Mouse (Mus musculus) heart, embryonic 16.5 days (tissue): ENCODE results near the gene Pagr1a. TPM values are rescaled to one million over a fixed set of nuclear protein-coding genes. Genes with fewer than 3 reads are reported as not detected.

Experiments
- ATAC-seq: fragments of 200-750 bp; cut with Nextera tagmentation; replicated peaks from 2 replicates; pipeline ENCODE4 v1.8.0; 2017; ENCODE audit warnings: moderate number of reproducible peaks; ENCODE audit not compliant: insufficient read depth, low FRiP score; ENCODE audit errors: extremely low read depth
- H3K27ac ChIP-seq: fragments of 300-500 bp; sonication (generic); 2 replicates; pipeline ENCODE4 v1.5.1; 2014; ENCODE audit warnings: mild to moderate bottlenecking, low read length, control low read depth, moderate library complexity
- H3K27me3 ChIP-seq: fragments of 300-500 bp; sonication (generic); 2 replicates; pipeline ENCODE4 v1.6.1; 2014; ENCODE audit warnings: low read length, mixed read lengths; ENCODE audit not compliant: control insufficient read depth, insufficient read depth
- H3K36me3 ChIP-seq: fragments of 300-500 bp; sonication (generic); 2 replicates; pipeline ENCODE4 v1.6.1; 2014; ENCODE audit not compliant: control insufficient read depth, insufficient read depth
- H3K4me1 ChIP-seq: fragments of 300-500 bp; sonication (generic); 2 replicates; pipeline ENCODE4 v1.6.1; 2014; ENCODE audit warnings: low read length, mixed read lengths; ENCODE audit not compliant: control insufficient read depth, insufficient read depth
- H3K4me2 ChIP-seq: fragments of 300-500 bp; sonication (generic); 2 replicates; pipeline ENCODE4 v1.6.1; 2014; ENCODE audit warnings: low read depth, mild to moderate bottlenecking, control low read depth, low read length
- H3K4me3 ChIP-seq: fragments of 300-500 bp; sonication (generic); 2 replicates; pipeline ENCODE4 v1.5.1; 2014; ENCODE audit warnings: mild to moderate bottlenecking, control low read depth, low read length
- H3K9ac ChIP-seq: fragments of 300-500 bp; sonication (generic); 2 replicates; pipeline ENCODE4 v1.6.1; 2014; ENCODE audit warnings: low read length, control low read depth
- H3K9me3 ChIP-seq: fragments of 300-500 bp; sonication (generic); replicated peaks from 2 replicates; pipeline ENCODE4 v1.6.1; 2016; ENCODE audit warnings: low read length; ENCODE audit not compliant: control insufficient read depth
- WGBS: fragments of 180-500 bp; shearing (Covaris S2); extraction: QIAGEN DNeasy Blood & Tissue Kit; methylation state at CpG from one replicate; pipeline ENCODE4 v1.1.7; 2014; 5-methylcytosine and 5-hydroxymethylcytosine counted together
- polyA plus RNA-seq: library from polyadenylated mRNA; unstranded; fragments of >200 nt; fragmentation: Nextera tagmentation; extraction: Ambion mirVana; gene quantifications from 2 replicates; pipeline ENCODE4 v1.2.1, GENCODE M21; 2015

Pagr1a gene
- polyA plus RNA-seq, 1 experiment from 2014 or later = 61.0 TPM

DNA sequence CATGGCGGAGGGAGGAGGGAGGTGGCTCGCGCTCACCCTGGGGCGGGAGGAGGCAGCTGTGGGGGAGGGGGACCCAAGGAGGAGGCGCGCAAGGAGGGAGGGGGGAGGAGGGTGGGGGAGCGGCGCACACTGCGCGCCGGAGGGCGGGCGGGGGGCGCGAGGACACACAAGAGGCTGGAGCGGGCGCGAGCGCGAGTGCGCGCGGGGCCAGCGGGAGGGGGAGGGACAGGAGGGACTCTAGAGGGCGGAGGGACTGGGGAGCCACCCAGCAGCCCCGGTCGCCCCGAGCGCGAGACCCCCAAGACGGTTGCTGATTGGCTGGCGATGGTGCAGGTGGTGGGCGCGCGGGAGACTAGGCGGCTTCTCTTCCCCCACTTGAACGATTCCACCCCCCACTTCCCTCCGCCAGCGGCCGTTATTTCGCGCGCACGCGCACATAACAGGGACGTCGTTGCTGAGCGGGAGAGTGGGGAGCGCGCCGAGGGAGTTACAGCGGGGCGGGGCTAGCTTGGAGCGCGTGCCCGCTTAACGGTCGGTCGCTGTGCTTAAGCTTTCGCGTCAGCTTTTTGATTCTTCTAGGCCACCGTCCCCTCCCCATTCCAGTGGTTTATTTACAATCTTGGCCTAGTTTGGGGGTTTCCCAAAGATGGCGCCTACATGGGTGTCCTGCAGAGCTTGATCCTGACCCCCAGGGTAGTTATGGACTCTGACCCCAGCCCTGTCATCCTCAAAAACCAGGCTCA lies 10.0 kb upstream of the Pagr1a start, which contains the start of gene Maz:
Gene Maz, minus strand, starts transcription at position 54 of the 743 bp plus-strand sequence.
- under 1% methylated on average over 61 of the region's 63 CpGs for WGBS
- peak within 1 kb of the TSS; percentile 92 for H3K4me2 ChIP-seq

DNA sequence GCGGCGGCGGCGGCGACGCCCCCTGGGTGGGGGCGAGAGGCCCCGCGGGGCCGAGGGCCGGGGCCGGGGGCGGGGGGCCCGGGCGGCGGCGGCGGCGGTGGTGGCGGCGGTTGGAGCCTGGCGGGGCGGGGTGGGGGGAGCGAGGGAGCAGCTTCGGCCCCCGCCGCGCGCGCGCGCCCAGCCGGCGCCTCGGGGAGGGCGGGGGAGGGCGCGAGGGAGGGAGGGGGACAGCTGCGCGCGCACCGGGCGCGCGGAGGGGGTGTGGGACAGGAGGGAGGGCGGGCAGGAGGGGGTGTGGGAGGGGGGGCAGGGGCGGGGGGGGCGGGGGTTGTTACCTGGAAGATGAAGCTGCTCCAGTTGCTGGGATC lies 9.4 kb upstream of the Pagr1a start:
- H3K27ac ChIP-seq = peak overlapping the region; percentile 100
- peak overlapping the region; percentile 92 for H3K4me2 ChIP-seq
- peaks cover 37% of the 10 kb centered on the region for H3K4me1 ChIP-seq
- ATAC-seq = no peak; the same call in 1 of the 2 replicates
- no CpG with 5 or more reads among the region's 48 CpGs for WGBS
- no peaks in the 10 kb centered on the region for H3K27me3 ChIP-seq
- peak overlapping the region; percentile 99 for H3K9ac ChIP-seq
- peaks cover 38% of the 10 kb centered on the region for H3K36me3 ChIP-seq
- no peaks in the 10 kb centered on the region for H3K9me3 ChIP-seq
- peak overlapping the region; percentile 94 for H3K4me3 ChIP-seq

More for the DNA sequence above, 10.0 kb upstream of the Pagr1a start, which contains the start of gene Maz:
- Histone ChIP-seq H3K9me3 (no peaks in the 10 kb centered on the region), H3K9ac (peak within 1 kb of the TSS; percentile 99), H3K36me3 (peaks cover 41% of the 10 kb centered on the region), H3K27me3 (no peaks in the 10 kb centered on the region), H3K27ac (peak within 1 kb of the TSS; percentile 100), H3K4me1 (peaks cover 32% of the 10 kb centered on the region), H3K4me3 (peak within 1 kb of the TSS; percentile 94)
- ATAC-seq = peak; percentile 87

- Histone ChIP-seq H3K4me1 (peaks cover 41% of the 10 kb centered on the region), H3K4me3 (peak overlapping the region; percentile 94), H3K36me3 (peaks cover 36% of the 10 kb centered on the region), H3K27me3 (no peaks in the 10 kb centered on the region), H3K27ac (peak overlapping the region; percentile 100), H3K9me3 (no peaks in the 10 kb centered on the region), H3K4me2 (peak overlapping the region; percentile 92), H3K9ac (peak overlapping the region; percentile 99)
- ATAC-seq = peak; percentile 24
- WGBS = under 1% methylated on average over 23 of the region's 48 CpGs
Measured at GRCm38 (mm10) chr7:127026161-127026600, 9.0 kb upstream of the Pagr1a start.

GRCm38 (mm10) chr7:127025556-127026160 lies 8.5 kb upstream of the Pagr1a start:
- Histone ChIP-seq H3K27ac (peak overlapping the region; percentile 100), H3K9ac (peak overlapping the region; percentile 99), H3K27me3 (no peaks in the 10 kb centered on the region), H3K9me3 (no peaks in the 10 kb centered on the region), H3K4me2 (peak overlapping the region; percentile 92), H3K36me3 (peaks cover 30% of the 10 kb centered on the region), H3K4me3 (peak overlapping the region; percentile 94), H3K4me1 (peaks cover 46% of the 10 kb centered on the region)
- WGBS = under 1% methylated on average over 58 of the region's 65 CpGs
- no peak for ATAC-seq

GRCm38 (mm10) chr7:127024755-127025555 lies 7.8 kb upstream of the Pagr1a start:
- Histone ChIP-seq H3K27ac (peak overlapping the region; percentile 100), H3K9me3 (no peaks in the 10 kb centered on the region), H3K4me2 (peak overlapping the region; percentile 92), H3K36me3 (peaks cover 26% of the 10 kb centered on the region), H3K27me3 (no peaks in the 10 kb centered on the region), H3K9ac (peak overlapping the region; percentile 99), H3K4me1 (peaks cover 51% of the 10 kb centered on the region), H3K4me3 (peak overlapping the region; percentile 94)
- under 1% methylated on average over 30 of the region's 30 CpGs for WGBS
- ATAC-seq = peak; percentile 18

DNA sequence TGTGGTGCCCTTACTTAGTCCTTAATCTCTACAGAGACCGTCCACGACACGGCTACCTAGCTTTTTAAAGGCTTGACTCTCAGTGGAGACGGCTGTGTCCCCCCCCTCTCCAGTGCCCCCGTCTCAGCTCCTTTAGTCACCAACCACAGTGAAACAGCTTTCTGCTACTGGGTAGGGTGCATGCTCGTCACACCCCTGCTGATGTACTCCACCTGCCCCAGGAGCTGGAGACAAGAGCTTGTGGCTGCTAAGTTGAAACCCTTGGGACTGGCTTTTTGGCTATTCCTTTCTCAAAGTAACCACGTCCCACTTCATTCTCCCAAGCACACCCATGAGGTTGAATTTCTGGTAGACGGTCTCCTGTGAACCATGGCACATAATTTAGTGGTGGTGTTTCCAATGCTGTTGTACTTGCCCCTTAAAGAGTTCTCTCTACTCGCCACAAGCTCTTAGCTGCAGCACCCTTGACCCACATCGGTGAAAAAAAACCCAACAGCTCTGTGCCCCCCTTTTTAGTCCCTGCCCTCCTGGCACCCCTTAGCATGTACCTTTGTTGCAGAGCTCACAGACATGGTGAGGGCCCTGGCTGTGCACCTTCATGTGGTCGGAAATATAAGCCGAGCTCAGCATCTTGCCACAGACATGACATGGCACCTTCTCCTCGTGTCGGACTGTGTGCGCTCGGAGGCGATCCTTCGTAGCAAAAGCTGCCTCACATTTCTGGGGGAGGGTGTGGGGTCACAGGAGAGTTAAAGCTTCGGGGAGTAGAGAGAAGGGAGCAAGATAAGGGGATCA lies 6.9 kb upstream of the Pagr1a start:
- peak overlapping the region; percentile 99 for H3K9ac ChIP-seq
- H3K4me1 ChIP-seq = peaks cover 51% of the 10 kb centered on the region
- peak overlapping the region; percentile 94 for H3K4me3 ChIP-seq
- peak overlapping the region; percentile 92 for H3K4me2 ChIP-seq
- ATAC-seq = no peak
- WGBS = 20% methylated on average over 19 of the region's 19 CpGs
- no peaks in the 10 kb centered on the region for H3K9me3 ChIP-seq
- H3K36me3 ChIP-seq = peaks cover 22% of the 10 kb centered on the region
- H3K27ac ChIP-seq = peak overlapping the region; percentile 100
- no peaks in the 10 kb centered on the region for H3K27me3 ChIP-seq

DNA sequence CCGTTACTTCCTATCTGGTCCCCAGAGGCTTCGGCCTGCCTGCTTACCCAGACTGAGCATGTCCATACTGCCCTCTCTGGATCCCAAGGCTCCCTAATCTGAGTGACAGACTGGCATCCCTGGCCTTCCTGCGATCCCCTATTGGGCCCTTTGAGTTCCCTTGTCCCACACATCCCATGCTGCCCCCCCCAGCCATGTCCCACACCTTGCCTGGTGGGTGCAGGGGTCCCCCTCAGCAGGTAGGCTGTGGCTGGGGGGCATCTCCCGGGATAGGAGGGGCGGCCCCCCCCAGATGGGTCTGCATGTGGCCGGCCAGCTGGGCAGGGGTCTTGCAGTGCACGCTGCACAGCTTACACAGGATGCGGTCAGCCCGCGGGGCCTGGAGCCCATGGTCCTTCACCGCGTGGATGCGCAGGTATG lies 6.1 kb upstream of the Pagr1a start:
- Histone ChIP-seq H3K9me3 (no peaks in the 10 kb centered on the region), H3K4me3 (peak overlapping the region; percentile 94), H3K9ac (peak overlapping the region; percentile 99), H3K27ac (no peak overlapping the region), H3K4me1 (peaks cover 51% of the 10 kb centered on the region), H3K4me2 (peak overlapping the region; percentile 92), H3K27me3 (no peaks in the 10 kb centered on the region), H3K36me3 (peaks cover 21% of the 10 kb centered on the region)
- WGBS = 77% methylated on average over 13 of the region's 13 CpGs
- ATAC-seq = no peak

DNA sequence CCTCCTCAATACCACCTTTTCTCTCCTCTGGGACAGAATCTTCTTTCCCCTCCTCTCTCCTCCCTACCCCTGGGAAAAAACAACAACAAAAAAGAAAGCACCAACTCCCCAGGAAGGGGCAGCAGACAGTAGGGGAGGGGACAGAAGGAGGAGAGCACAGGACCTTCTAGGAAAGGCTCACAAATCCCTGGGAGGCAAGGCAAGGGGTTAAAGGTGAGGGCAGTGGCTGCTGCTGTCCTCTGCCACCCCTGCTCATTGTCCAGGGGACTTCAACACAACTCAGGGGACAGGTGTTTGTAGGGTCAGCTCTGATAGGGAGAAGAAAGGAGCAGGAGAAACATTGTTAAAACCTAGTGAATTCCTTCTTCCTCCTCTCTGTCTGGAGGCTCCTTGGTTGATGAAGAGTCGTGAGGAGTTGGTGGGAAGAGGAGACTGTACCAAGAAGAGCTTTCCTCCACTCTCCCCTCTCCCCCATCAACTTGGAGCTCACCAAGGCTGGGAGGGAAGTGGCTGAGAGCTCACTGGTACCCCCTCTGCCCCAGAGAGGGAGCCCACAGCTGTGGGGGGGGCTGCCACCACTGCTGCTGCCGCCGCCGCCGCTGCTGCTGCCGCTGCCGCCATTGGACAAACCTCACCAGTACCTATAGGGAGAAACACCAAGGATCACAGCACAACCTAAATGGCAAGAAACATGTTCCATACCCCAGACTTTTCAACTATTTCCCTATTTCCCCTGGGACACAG lies 5.5 kb upstream of the Pagr1a start:
- WGBS = 79% methylated on average over 7 of the region's 7 CpGs
- H3K4me3 ChIP-seq = no peak overlapping the region; the same call in 1 of the 2 replicates
- peak overlapping the region; percentile 1; the same call in 1 of the 2 replicates for H3K9ac ChIP-seq
- peak overlapping the region; percentile 92 for H3K4me2 ChIP-seq
- no peak for ATAC-seq
- H3K27ac ChIP-seq = no peak overlapping the region
- H3K27me3 ChIP-seq = no peaks in the 10 kb centered on the region
- no peaks in the 10 kb centered on the region for H3K9me3 ChIP-seq
- peaks cover 21% of the 10 kb centered on the region for H3K36me3 ChIP-seq
- peaks cover 48% of the 10 kb centered on the region for H3K4me1 ChIP-seq
